Mouse (Mus musculus) Patski (cell line): ENCODE measurements around the gene Gm20521. TPM values are rescaled to one million over a fixed set of nuclear protein-coding genes. Genes with fewer than 3 reads are reported as not detected.

ENCODE experiments used
- ATAC-seq: fragments of 100-300 bp; one replicate; pipeline ENCODE4 v1.8.0; 2021
- CTCF ChIA-PET: fragments of 350-600 bp; sonication (Branson Sonifier 250); formaldehyde crosslinking; loops from one replicate; lab custom pipeline; 2022; ENCODE audit warnings: inconsistent platforms; lab: Charles Lee
- POLR2A ChIA-PET: fragments of 350-600 bp; sonication (Branson Sonifier 250); formaldehyde crosslinking; loops from one replicate; lab custom pipeline; 2022; ENCODE audit warnings: antibody characterized with exemption, inconsistent platforms; lab: Charles Lee
- DNase-seq: peaks from one replicate; pipeline ENCODE4 v3.0.0-alpha.2; 2011; ENCODE audit warnings: low read depth, low spot score
- H3K27me3 ChIP-seq: fragments of 371-371 bp; one replicate; pipeline ENCODE4 v1.5.1; 2021
- CTCF ChIP-seq: fragments of 100-300 bp; IDR thresholded peaks from one replicate; pipeline ENCODE4 v1.5.1; 2021
- in situ Hi-C: fragments of 300-500 bp; cut with MboI; formaldehyde crosslinking; loops from 3 replicates; pipeline ENCODE4 v1.11.1; 2018; ENCODE audit warnings: low pct_unique_long_range_greater_than_20kb, mixed read lengths
- polyA plus RNA-seq: library from polyadenylated mRNA; unstranded; gene quantifications from one replicate; pipeline ENCODE4 v1.2.3, GENCODE M21; 2021

Gm20521 gene
- polyA plus RNA-seq, 1 experiment from 2014 or later: 1.2 TPM

DNA sequence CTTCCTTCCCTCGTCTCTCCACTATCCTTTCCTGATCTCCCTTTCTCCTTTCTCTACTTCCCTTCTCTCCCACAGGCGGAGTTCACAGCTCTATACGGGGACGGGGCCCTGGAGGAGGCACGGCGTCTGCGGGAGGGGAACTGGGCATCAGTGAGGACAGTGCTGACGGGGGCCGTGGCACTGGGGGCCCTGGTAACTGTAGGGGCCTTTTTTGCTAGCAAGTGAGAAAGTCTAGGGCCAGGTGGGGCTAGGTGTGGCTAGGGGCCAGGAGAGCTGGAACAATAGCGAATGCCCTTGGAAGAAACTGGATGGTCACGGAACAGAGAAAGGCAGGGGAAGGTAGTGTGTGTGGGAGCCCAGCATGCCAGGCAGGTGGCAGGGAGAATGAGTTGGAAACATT lies 2.1 kb downstream of the Gm20521 start:
- ATAC-seq: no peak
- DNase-seq: no peak
- ChIA-PET POLR2A (interaction anchor here (1.1 kb wide), 1 partner anchor 12 kb away, joined by 3 read pairs; no protein-coding TSS in a partner anchor), CTCF (interaction anchor here (2.6 kb wide), 1 partner anchor 130 kb away, joined by 6 read pairs; the partner anchor contains the start of gene Ngdn)
- no peak for TF ChIP-seq CTCF
- no peaks in the 10 kb centered on the region for H3K27me3 ChIP-seq
- in situ Hi-C loops: loop anchor here (25.0 kb wide), 1 partner anchor 702 kb away; the partner anchor contains the start of genes Emc9, Fitm1, Psme1 and Psme2

GRCm38 (mm10) chr14:54892200-54892599 lies 9.0 kb downstream of the Gm20521 start, which contains the start of gene Pabpn1:
Gene Pabpn1, plus strand, starts transcription at chr14:54892500.
- CTCF ChIA-PET: no interaction called here
- POLR2A ChIA-PET: interaction anchor here (0.7 kb wide), 1 partner anchor 106 kb away, joined by 3 read pairs; no protein-coding TSS in a partner anchor
- no peak for TF ChIP-seq CTCF
- in situ Hi-C loops: loop anchor here (25.0 kb wide), 1 partner anchor 695 kb away; the partner anchor contains the start of genes Emc9, Fitm1, Psme1 and Psme2
- ATAC-seq: no peak
- DNase-seq: no peak
- H3K27me3 ChIP-seq: no peaks in the 10 kb centered on the region

GRCm38 (mm10) chr14:54893651-54894181 lies 10.5 kb downstream of the Gm20521 start:
- TF ChIP-seq CTCF: no peak
- ChIA-PET CTCF (interaction anchor here (1.4 kb wide), 1 partner anchor 121 kb away, joined by 3 read pairs; the partner anchor contains the start of gene Ngdn), POLR2A (no interaction called here)
- in situ Hi-C loops: loop anchor here (25.0 kb wide), 1 partner anchor 694 kb away; the partner anchor contains the start of genes Emc9, Fitm1, Psme1 and Psme2
- DNase-seq (peak; percentile 99), ATAC-seq (peak; percentile 99)
- no peaks in the 10 kb centered on the region for H3K27me3 ChIP-seq

GRCm38 (mm10) chr14:54894296-54895151 lies 11.3 kb downstream of the Gm20521 start:
- ChIA-PET CTCF (interaction anchor here (0.8 to 1.4 kb wide), 5 partner anchors 8 to 121 kb away, joined by 3 read pairs; partner anchors contain the start of gene Ngdn), POLR2A (interaction anchor here (0.8 to 1.3 kb wide), 4 partner anchors 12 to 119 kb away, joined by 4 to 7 read pairs (median 4); partner anchors contain the start of genes Bcl2l2, Gm20521 and Ppp1r3e)
- H3K27me3 ChIP-seq: no peaks in the 10 kb centered on the region
- no peak for TF ChIP-seq CTCF
- ATAC-seq: peak; percentile 51
- DNase-seq: no peak
- in situ Hi-C loops: loop anchor here (25.0 kb wide), 1 partner anchor 693 kb away; the partner anchor contains the start of genes Emc9, Fitm1, Psme1 and Psme2

DNA sequence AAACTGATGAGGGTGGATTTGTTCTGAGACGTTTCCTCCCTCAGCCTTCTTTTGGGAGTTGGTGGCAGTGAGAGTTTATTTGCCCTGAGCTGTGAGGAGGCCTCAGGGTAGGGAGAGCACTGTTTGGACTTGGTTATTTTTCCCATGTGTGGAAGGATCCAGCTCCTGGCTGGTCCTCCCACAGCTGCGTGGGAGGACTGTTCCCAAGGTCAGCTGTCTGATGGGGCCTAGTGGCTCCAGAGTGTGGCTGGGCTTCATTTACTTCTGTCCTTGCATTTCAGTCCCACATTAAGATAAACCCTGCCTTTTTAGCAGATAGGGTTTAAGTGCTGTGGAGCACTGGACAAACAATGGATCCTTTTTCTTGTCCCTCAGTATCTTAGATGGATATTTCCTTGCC lies 14.2 kb downstream of the Gm20521 start:
- H3K27me3 ChIP-seq: no peaks in the 10 kb centered on the region
- ChIA-PET POLR2A (interaction anchor here (1.2 kb wide), 1 partner anchor 9 kb away, joined by 4 read pairs; no protein-coding TSS in a partner anchor), CTCF (interaction anchor here (1.6 kb wide), 1 partner anchor 118 kb away, joined by 5 read pairs; the partner anchor contains the start of gene Ngdn)
- no peak for TF ChIP-seq CTCF
- ATAC-seq (no peak), DNase-seq (no peak)
- in situ Hi-C loops: loop anchor here (25.0 kb wide), 1 partner anchor 690 kb away; the partner anchor contains the start of genes Emc9, Fitm1, Psme1 and Psme2

DNA sequence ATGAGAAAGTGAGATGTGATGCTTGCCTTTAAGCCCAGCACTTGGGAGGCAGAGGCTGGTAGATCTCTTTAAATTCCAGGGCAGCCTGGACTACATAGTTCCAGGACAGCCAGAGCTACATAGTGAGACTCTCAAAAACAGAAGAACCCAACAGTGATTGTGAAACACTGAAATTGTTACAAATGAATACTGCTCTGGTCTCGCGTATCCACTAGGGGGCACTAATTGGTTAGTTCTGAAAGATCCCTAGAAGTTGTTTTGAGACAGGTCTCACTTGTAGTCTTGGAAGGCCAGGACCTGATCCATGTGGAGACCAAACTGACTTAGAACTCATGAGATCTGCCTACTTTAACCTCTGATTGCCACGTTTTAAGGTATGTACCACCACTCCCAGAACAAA lies 17.1 kb downstream of the Gm20521 start:
- ChIA-PET CTCF (interaction anchor here (0.7 to 2.5 kb wide), 6 partner anchors 9 to 114 kb away, joined by 3 to 14 read pairs (median 4); partner anchors contain the start of gene Ngdn), POLR2A (no interaction called here)
- in situ Hi-C loops: loop anchor here (5.0 kb wide), 3 partner anchors 37 to 182 kb away; partner anchors contain the start of gene Cmtm5
- no peaks in the 10 kb centered on the region for H3K27me3 ChIP-seq
- peak; percentile 76 for ATAC-seq
- peak; percentile 71 for TF ChIP-seq CTCF
- no peak for DNase-seq

- ChIA-PET CTCF (interaction anchor here (1.5 kb wide), 1 partner anchor 111 kb away, joined by 5 read pairs; the partner anchor contains the start of gene Ngdn), POLR2A (no interaction called here)
- H3K27me3 ChIP-seq: no peaks in the 10 kb centered on the region
- in situ Hi-C loops: loop anchor here (5.0 kb wide), 3 partner anchors 34 to 179 kb away; partner anchors contain the start of gene Cmtm5
- no peak for TF ChIP-seq CTCF
- DNase-seq (no peak), ATAC-seq (no peak)
Measured at GRCm38 (mm10) chr14:54903641-54904040, 20.4 kb downstream of the Gm20521 start.

DNA sequence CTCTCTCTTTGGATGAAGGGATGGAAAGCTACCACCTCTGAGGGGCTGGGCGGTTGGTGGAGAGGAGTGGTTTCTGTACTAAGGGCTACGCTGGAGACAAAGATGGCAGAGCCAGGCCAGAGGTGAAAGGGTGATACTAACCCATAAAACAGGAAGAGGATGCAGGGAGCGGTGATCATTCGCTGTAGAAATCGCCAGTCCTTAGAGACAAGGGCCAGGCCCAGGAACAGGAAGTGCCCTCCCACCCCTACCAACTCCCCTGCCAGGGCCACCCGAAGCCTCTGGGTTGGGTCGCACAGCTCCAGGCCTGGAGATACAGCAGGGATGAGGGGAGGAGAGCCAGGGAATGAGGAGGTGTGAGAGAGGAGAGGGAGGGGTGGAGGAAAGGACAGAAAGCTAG lies 25.4 kb downstream of the Gm20521 start:
- no peak for TF ChIP-seq CTCF
- DNase-seq (no peak), ATAC-seq (no peak)
- ChIA-PET POLR2A (no interaction called here), CTCF (interaction anchor here (0.7 kb wide), 1 partner anchor 31 kb away, joined by 3 read pairs; no protein-coding TSS in a partner anchor)
- in situ Hi-C loops: no loop called here
- H3K27me3 ChIP-seq: no peaks in the 10 kb centered on the region

DNA sequence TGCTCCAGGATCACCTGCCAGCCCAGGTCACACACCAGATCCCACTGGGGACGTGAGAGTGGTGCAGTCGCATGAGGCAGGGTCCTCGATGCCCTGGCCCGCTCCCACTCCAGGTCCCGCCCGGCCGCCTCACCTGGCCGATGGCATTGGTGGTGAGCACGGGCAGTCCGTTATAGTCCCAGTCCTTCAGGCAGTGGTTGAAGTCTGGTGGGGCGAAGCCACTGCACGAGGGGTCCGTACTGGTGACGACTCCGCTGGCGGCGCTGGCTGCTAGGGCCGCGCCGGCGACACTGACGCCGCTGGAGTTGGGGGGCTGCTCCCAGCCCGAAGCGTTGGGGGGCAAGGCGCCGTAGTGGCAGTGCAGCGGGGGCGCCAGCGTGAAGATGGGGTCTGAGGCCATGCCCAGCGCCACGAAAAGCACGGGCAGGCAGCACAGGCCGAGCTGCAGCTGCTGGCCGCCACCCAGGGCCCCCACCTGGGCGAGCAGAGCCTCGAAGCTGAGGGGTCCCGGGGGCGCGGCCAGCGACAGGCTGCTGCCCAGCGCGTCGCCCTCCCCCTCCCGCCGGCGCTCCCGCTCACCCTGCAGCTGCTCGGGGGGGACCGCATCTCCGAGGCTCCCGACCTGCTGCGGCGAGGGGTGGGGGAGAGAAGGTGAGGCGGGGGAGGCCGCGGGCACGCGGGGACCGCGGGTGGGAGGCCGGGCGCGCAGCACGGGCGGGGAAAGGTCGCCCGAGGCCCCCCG lies 29.0 kb downstream of the Gm20521 start:
- H3K27me3 ChIP-seq: peaks cover 10% of the 10 kb centered on the region
- ATAC-seq (peak; percentile 22), DNase-seq (no peak)
- ChIA-PET POLR2A (interaction anchor here (1.5 kb wide), 1 partner anchor 14 kb away, joined by 4 read pairs; the partner anchor contains the start of gene Efs), CTCF (interaction anchor here (1.6 kb wide), 1 partner anchor 103 kb away, joined by 5 read pairs; the partner anchor contains the start of gene Ngdn)
- no peak for TF ChIP-seq CTCF
- in situ Hi-C loops: no loop called here
